Mouse (Mus musculus): ENCODE data around the gene Max. TPM values are rescaled to one million over a fixed set of nuclear protein-coding genes. Genes with fewer than 3 reads are reported as not detected.

Max gene
- polyA plus RNA-seq, 1 experiment from 2014 or later = 25.2 TPM

- no peak overlapping the region for H3K4me3 ChIP-seq (replicated peaks; ENCODE audit: low read length)
- H3K4me2 ChIP-seq (ENCODE audit: low read length) = no peak overlapping the region
- H3K36me3 ChIP-seq (ENCODE audit: control insufficient read depth, insufficient read depth) = peaks cover 4% of the 10 kb centered on the region; the same call in 1 of the 2 replicates
- no peaks in the 10 kb centered on the region for H3K9me3 ChIP-seq (ENCODE audit: control insufficient read depth, low read length)
- H3K27me3 ChIP-seq (replicated peaks; ENCODE audit: control insufficient read depth, insufficient read depth, low read length) = no peaks in the 10 kb centered on the region
- H3K9ac ChIP-seq (replicated peaks; ENCODE audit: low read depth, low read length) = no peak overlapping the region
- no peak overlapping the region for H3K27ac ChIP-seq (ENCODE audit: low read length)
- no peak for ATAC-seq
- WGBS = 82% methylated on average over 10 of the region's 10 CpGs
- H3K4me1 ChIP-seq (replicated peaks; ENCODE audit: control insufficient read depth, insufficient read depth, low read length) = peaks cover 6% of the 10 kb centered on the region; the same call in 1 of the 2 replicates
Measured at GRCm38 (mm10) chr12:76897006-76897405, 65.0 kb downstream of the Max start.

GRCm38 (mm10) chr12:76896566-76896965 is 65.4 kb downstream of the Max start:
- Histone ChIP-seq H3K9me3 (ENCODE audit: control insufficient read depth, low read length) (no peaks in the 10 kb centered on the region), H3K4me3 (replicated peaks; ENCODE audit: low read length) (no peak overlapping the region), H3K27me3 (replicated peaks; ENCODE audit: control insufficient read depth, insufficient read depth, low read length) (no peaks in the 10 kb centered on the region), H3K36me3 (ENCODE audit: control insufficient read depth, insufficient read depth) (peaks cover 4% of the 10 kb centered on the region; the same call in 1 of the 2 replicates), H3K4me2 (ENCODE audit: low read length) (no peak overlapping the region), H3K27ac (ENCODE audit: low read length) (no peak overlapping the region), H3K4me1 (replicated peaks; ENCODE audit: control insufficient read depth, insufficient read depth, low read length) (peaks cover 6% of the 10 kb centered on the region; the same call in 1 of the 2 replicates), H3K9ac (replicated peaks; ENCODE audit: low read depth, low read length) (no peak overlapping the region)
- WGBS = 97% methylated on average over 4 of the region's 4 CpGs
- ATAC-seq = no peak

GRCm38 (mm10) chr12:76895777-76896176 is 66.2 kb downstream of the Max start:
- ATAC-seq = peak; percentile 73
- 22% methylated on average over 7 of the region's 7 CpGs for WGBS

GRCm38 (mm10) chr12:76894792-76895559 is 67.0 kb downstream of the Max start:
- no peak overlapping the region for H3K4me2 ChIP-seq (ENCODE audit: low read length)
- no peak overlapping the region for H3K9ac ChIP-seq (replicated peaks; ENCODE audit: low read depth, low read length)
- ATAC-seq = no peak
- 86% methylated on average over 10 of the region's 10 CpGs for WGBS
- no peaks in the 10 kb centered on the region for H3K9me3 ChIP-seq (ENCODE audit: control insufficient read depth, low read length)
- no peaks in the 10 kb centered on the region for H3K27me3 ChIP-seq (replicated peaks; ENCODE audit: control insufficient read depth, insufficient read depth, low read length)
- no peak overlapping the region for H3K27ac ChIP-seq (ENCODE audit: low read length)
- peaks cover 3% of the 10 kb centered on the region; the same call in 1 of the 2 replicates for H3K36me3 ChIP-seq (ENCODE audit: control insufficient read depth, insufficient read depth)
- H3K4me3 ChIP-seq (replicated peaks; ENCODE audit: low read length) = no peak overlapping the region
- peaks cover 6% of the 10 kb centered on the region; the same call in 1 of the 2 replicates for H3K4me1 ChIP-seq (replicated peaks; ENCODE audit: control insufficient read depth, insufficient read depth, low read length)

More at GRCm38 (mm10) chr12:76895777-76896176, 66.2 kb downstream of the Max start:
- Histone ChIP-seq H3K27ac (ENCODE audit: low read length) (no peak overlapping the region), H3K4me3 (replicated peaks; ENCODE audit: low read length) (no peak overlapping the region), H3K27me3 (replicated peaks; ENCODE audit: control insufficient read depth, insufficient read depth, low read length) (no peaks in the 10 kb centered on the region), H3K4me1 (replicated peaks; ENCODE audit: control insufficient read depth, insufficient read depth, low read length) (peaks cover 6% of the 10 kb centered on the region; the same call in 1 of the 2 replicates), H3K4me2 (ENCODE audit: low read length) (no peak overlapping the region), H3K9me3 (ENCODE audit: control insufficient read depth, low read length) (no peaks in the 10 kb centered on the region), H3K36me3 (ENCODE audit: control insufficient read depth, insufficient read depth) (peaks cover 1% of the 10 kb centered on the region; the same call in 1 of the 2 replicates), H3K9ac (replicated peaks; ENCODE audit: low read depth, low read length) (no peak overlapping the region)

GRCm38 (mm10) chr12:76892910-76893695 is 68.9 kb downstream of the Max start:
- Histone ChIP-seq H3K4me1 (replicated peaks; ENCODE audit: control insufficient read depth, insufficient read depth, low read length) (peaks cover 6% of the 10 kb centered on the region; the same call in 1 of the 2 replicates), H3K27ac (ENCODE audit: low read length) (no peak overlapping the region), H3K27me3 (replicated peaks; ENCODE audit: control insufficient read depth, insufficient read depth, low read length) (no peaks in the 10 kb centered on the region), H3K9ac (replicated peaks; ENCODE audit: low read depth, low read length) (no peak overlapping the region), H3K4me2 (ENCODE audit: low read length) (no peak overlapping the region), H3K4me3 (replicated peaks; ENCODE audit: low read length) (no peak overlapping the region), H3K9me3 (ENCODE audit: control insufficient read depth, low read length) (no peaks in the 10 kb centered on the region), H3K36me3 (ENCODE audit: control insufficient read depth, insufficient read depth) (peaks cover 4% of the 10 kb centered on the region)
- ATAC-seq = no peak
- 93% methylated on average over 16 of the region's 16 CpGs for WGBS

GRCm38 (mm10) chr12:76891160-76891559 is 70.8 kb downstream of the Max start:
- Histone ChIP-seq H3K27ac (ENCODE audit: low read length) (no peak overlapping the region), H3K4me3 (replicated peaks; ENCODE audit: low read length) (no peak overlapping the region)
- 78% methylated on average over 3 of the region's 3 CpGs for WGBS

GRCm38 (mm10) chr12:76889404-76890184 is 72.4 kb downstream of the Max start:
- H3K27me3 ChIP-seq (replicated peaks; ENCODE audit: control insufficient read depth, insufficient read depth, low read length) = no peaks in the 10 kb centered on the region
- no peak overlapping the region for H3K4me3 ChIP-seq (replicated peaks; ENCODE audit: low read length)
- WGBS = 93% methylated on average over 11 of the region's 11 CpGs
- H3K36me3 ChIP-seq (ENCODE audit: control insufficient read depth, insufficient read depth) = peaks cover 7% of the 10 kb centered on the region
- no peak overlapping the region for H3K4me2 ChIP-seq (ENCODE audit: low read length)
- no peak overlapping the region for H3K9ac ChIP-seq (replicated peaks; ENCODE audit: low read depth, low read length)
- no peaks in the 10 kb centered on the region for H3K9me3 ChIP-seq (ENCODE audit: control insufficient read depth, low read length)
- ATAC-seq = no peak
- no peak overlapping the region for H3K27ac ChIP-seq (ENCODE audit: low read length)
- no peaks in the 10 kb centered on the region for H3K4me1 ChIP-seq (replicated peaks; ENCODE audit: control insufficient read depth, insufficient read depth, low read length)

More at GRCm38 (mm10) chr12:76891160-76891559, 70.8 kb downstream of the Max start:
- H3K9ac ChIP-seq (replicated peaks; ENCODE audit: low read depth, low read length) = no peak overlapping the region
- H3K36me3 ChIP-seq (ENCODE audit: control insufficient read depth, insufficient read depth) = peaks cover 7% of the 10 kb centered on the region
- H3K4me1 ChIP-seq (replicated peaks; ENCODE audit: control insufficient read depth, insufficient read depth, low read length) = peaks cover 6% of the 10 kb centered on the region; the same call in 1 of the 2 replicates
- no peaks in the 10 kb centered on the region for H3K9me3 ChIP-seq (ENCODE audit: control insufficient read depth, low read length)
- H3K27me3 ChIP-seq (replicated peaks; ENCODE audit: control insufficient read depth, insufficient read depth, low read length) = no peaks in the 10 kb centered on the region
- ATAC-seq = no peak
- no peak overlapping the region for H3K4me2 ChIP-seq (ENCODE audit: low read length)

- Histone ChIP-seq H3K9ac (replicated peaks; ENCODE audit: low read depth, low read length) (no peak overlapping the region), H3K9me3 (ENCODE audit: control insufficient read depth, low read length) (no peaks in the 10 kb centered on the region), H3K4me3 (replicated peaks; ENCODE audit: low read length) (no peak overlapping the region), H3K27me3 (replicated peaks; ENCODE audit: control insufficient read depth, insufficient read depth, low read length) (no peaks in the 10 kb centered on the region), H3K4me2 (ENCODE audit: low read length) (no peak overlapping the region), H3K27ac (ENCODE audit: low read length) (no peak overlapping the region), H3K36me3 (ENCODE audit: control insufficient read depth, insufficient read depth) (peaks cover 7% of the 10 kb centered on the region), H3K4me1 (replicated peaks; ENCODE audit: control insufficient read depth, insufficient read depth, low read length) (no peaks in the 10 kb centered on the region)
- 94% methylated on average over 12 of the region's 12 CpGs for WGBS
- no peak for ATAC-seq
Measured at GRCm38 (mm10) chr12:76887941-76888340, 74.1 kb downstream of the Max start.
